In the genomic region with DNA sequence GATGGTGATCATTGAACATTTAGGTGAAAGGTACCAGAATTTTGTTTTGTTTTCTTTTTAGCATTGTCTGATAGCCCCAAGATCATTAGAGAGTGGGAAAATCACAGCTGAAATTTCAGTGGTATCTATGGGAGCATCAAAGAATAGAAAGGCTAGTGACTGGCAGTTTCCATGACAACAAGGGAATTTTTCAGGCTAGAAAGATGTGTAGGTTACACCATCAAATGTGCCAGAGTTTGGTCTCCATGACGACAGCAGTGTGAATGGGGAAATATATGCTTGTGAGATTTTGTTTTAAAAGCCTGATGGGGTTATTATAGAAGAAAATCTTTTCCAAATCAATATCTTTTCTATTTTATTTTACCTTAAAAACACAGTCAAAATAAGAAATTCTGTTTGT, we compare ENCODE assay signal across 14 mouse cellular contexts. TPM values are rescaled to one million over a fixed set of nuclear protein-coding genes. Genes with fewer than 3 reads are reported as not detected.
A peak's percentile ranks its signal among the peaks of the same experiment; 100 is the strongest.
DNase-seq lines count a peak whose midpoint lies in the region; ATAC-seq lines count a peak whose summit lies in the region.
"Had no signal": no experiment of that assay in that cellular context is flagged by ENCODE, and none has a peak within 500 bp of the region (broad histone marks: within the 10 kb centered on the region; RNA-seq: fewer than 3 reads in every experiment).

No protein-coding gene starts in this region.

- H3K4me1 ChIP-seq in forebrain, embryonic 16.5 days (replicated peaks; ENCODE audit: control insufficient read depth, insufficient read depth, low read length): no peaks in the 10 kb centered on the region

- H3K9ac ChIP-seq in forebrain, embryonic 16.5 days (replicated peaks; ENCODE audit: low read depth, low read length): no peak overlapping the region

- no peak overlapping the region for H3K4me3 ChIP-seq in forebrain, embryonic 16.5 days (replicated peaks; ENCODE audit: low read length)
- H3K4me3 ChIP-seq: myocyte had no signal

- intact Hi-C loops in left cerebral cortex, postnatal 4 days (cut with DNase I): no loop called here

- no peak overlapping the region for H3K27ac ChIP-seq in forebrain, embryonic 16.5 days (ENCODE audit: low read length)

- H3K4me2 ChIP-seq in forebrain, embryonic 16.5 days (ENCODE audit: low read length): no peak overlapping the region

- DNase-seq in left cerebral cortex, adult 11 months (ENCODE audit: low spot score): peak; percentile 11
- no peak for DNase-seq in left cerebral cortex, postnatal 4 days
- peak; percentile 3 to 38 for DNase-seq in left cerebral cortex, adult 18-20 months (ENCODE audit: low spot score in 2 of 2)
- DNase-seq in right cerebral cortex, postnatal 14 days: peak; percentile 22
- no peak for DNase-seq in ovary, postnatal 36 days (ENCODE audit: low spot score)
- no peak for DNase-seq in gastrocnemius, postnatal 4 days (ENCODE audit: low spot score in 2 of 2)
- no peak for DNase-seq in adrenal gland, adult 8-10 months
- DNase-seq: cerebellum, adult 8-10 months; kidney, postnatal 36 days; liver had no signal

- peak; percentile 97 for ATAC-seq in forebrain, embryonic 16.5 days
- ATAC-seq: lung, postnatal 0 days had no signal

- no peaks in the 10 kb centered on the region for H3K27me3 ChIP-seq in forebrain, embryonic 16.5 days (replicated peaks; ENCODE audit: control insufficient read depth, insufficient read depth, low read length)
- H3K27me3 ChIP-seq: CH12.LX had no signal

- peaks cover 2% of the 10 kb centered on the region; the same call in 1 of the 2 replicates for H3K9me3 ChIP-seq in forebrain, embryonic 16.5 days (ENCODE audit: control insufficient read depth, low read length)

- H3K36me3 ChIP-seq in forebrain, embryonic 16.5 days (ENCODE audit: control insufficient read depth, insufficient read depth): no peaks in the 10 kb centered on the region

- WGBS in forebrain, embryonic 16.5 days: 45% methylated on average over 1 of the region's 1 CpGs

RNA-seq across cellular contexts. Expression of a gene that starts 50.9 kb away (rescaled TPM):
- total RNA-seq in left cerebral cortex, postnatal 4 days (2021): 10 to 100 TPM; 88.7 to 89.4 TPM
- polyA plus RNA-seq in forebrain, embryonic 16.5 days (2015; fragmentation: Nextera tagmentation; extraction: Ambion mirVana): 12.9 and 17.5 TPM in 2 replicates
- total RNA-seq in left cerebral cortex, adult 18-20 months (2021): 10 to 100 TPM; 31.4 to 36.8 TPM
- 1 to 10 TPM; 3.5 to 5.3 TPM for total RNA-seq in gastrocnemius, postnatal 4 days (2021)
- 1 to 10 TPM in 3 of 4 experiments, under 1 TPM in 1; 0.81 to 2.5 (median 1.6) TPM for total RNA-seq in adrenal gland, adult 8-10 months (2022)

Comparison
In these comparisons a context has a peak if more than half of its experiments do, and no peak if none do; other contexts are left out.
1. DNase-seq: peak in left cerebral cortex, adult 11 months (single experiment), left cerebral cortex, adult 18-20 months (2 of 2) and right cerebral cortex, postnatal 14 days (single experiment); none in left cerebral cortex, postnatal 4 days (single experiment), ovary, postnatal 36 days (single experiment), gastrocnemius, postnatal 4 days (0 of 2) and adrenal gland, adult 8-10 months (single experiment).
2. RNA of a gene that starts 50.9 kb away (total RNA-seq): 88.7 to 89.4 TPM in left cerebral cortex, postnatal 4 days and 31.4 to 36.8 TPM in left cerebral cortex, adult 18-20 months; 3.5 to 5.3 TPM in gastrocnemius, postnatal 4 days and 0.81 to 2.5 TPM in adrenal gland, adult 8-10 months; every median in the first group is over 4 times any median in the second.